Mouse (Mus musculus) kidney, adult 18-20 months (tissue): Measurements from ENCODE around the gene Fam234b.

ENCODE experiments used
- DNase-seq: peaks from one replicate; pipeline ENCODE4 v3.0.0; 2021

The Fam234b gene

DNA sequence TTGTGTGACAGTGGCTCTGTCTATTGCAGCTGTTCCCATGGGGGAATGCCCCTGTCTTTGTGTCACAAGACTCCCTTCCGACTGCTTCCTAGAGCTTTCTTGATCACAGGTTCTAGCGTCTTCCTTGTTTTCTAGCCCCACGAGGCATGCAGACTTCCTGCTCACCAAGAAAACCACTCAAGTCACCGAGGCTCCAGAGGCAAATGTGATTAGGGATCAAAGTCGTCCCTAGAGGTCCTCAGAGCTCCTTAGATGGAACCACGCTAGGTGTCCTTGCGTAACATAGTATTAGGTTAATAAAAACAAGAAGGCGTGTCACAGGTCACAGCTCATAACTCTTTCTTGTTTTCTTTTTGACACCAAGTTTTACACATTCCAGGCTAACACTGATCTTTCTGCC, 13.8 kb upstream of the Fam234b start:
- DNase-seq = no peak

DNA sequence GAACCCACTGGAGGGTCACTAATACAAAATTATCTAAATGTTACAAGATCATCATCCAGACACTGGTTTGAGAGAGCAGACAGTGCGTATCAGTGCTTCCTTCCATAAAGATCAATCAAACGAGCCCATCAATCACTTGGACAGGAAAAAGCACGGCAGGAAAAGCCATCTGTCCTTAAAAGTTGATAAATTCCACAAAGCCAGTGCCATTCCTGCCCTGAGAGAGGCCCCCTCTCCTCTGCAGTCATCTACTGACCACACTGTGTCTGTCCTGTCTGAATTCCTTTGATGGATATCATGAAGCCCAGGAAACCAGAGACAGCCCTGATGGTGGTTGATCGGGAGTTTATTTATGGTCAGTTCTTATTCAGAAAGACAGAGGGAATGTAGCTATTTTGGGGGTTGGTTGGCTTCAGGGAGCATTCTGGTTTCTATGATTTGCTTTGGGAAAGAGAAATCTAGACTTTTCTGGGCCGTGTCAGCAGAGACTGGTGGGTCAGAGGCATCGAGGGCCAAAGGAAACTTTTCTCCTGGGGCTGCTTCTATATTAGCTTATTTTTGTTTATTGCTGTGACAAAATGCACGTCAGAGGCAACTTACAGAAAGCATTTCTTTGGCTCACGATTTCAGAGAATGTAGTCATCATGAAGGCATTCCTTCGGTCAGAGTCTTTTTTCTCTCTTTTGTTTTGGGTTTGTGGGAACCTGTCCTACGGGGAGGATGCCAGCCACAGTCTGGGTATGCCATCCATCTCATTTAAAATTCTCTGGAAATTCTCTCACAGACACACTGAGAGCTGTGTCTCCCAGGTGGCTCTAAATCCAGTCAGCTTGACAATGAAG, 10.5 kb upstream of the Fam234b start:
- DNase-seq = no peak

DNA sequence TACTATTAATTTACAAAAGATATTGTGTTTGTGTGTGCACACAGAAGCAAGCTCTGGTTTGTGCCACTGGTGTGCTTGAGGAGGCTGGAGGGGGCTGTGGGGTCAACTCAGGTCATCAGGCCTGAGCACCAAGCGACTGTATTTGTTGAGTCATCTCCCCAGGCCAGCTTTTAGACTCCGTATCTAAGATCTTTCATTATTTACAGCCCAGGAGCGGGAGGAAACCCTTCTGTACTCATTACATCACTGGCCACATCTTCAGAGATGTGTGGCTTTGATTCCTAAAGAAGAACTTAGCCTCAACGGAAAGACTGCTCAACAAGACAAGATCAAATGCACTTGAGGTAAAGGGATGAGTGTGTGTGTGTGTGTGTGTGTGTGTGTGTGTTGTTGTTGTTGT, 9.1 kb upstream of the Fam234b start:
- no peak for DNase-seq

DNA sequence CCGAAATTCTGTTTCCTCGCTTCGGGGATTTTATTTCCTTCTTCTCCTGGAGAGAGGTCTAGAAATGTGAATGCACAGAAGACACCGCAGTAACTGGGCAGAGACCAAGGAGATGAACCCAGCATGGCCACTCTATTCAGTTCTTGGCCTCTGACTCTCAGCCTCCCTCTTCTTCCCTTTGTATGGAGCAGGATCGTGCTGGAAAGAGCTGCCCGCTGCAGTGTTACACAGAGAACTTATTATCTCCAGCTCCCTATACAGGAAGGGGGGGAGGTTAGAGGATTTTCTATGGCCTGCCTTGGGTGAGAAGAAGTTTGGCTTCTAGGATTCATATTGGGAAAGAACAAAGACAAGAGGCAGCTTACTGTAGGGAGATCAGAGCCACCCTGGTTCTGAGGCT, 7.7 kb upstream of the Fam234b start:
- DNase-seq = no peak

DNA sequence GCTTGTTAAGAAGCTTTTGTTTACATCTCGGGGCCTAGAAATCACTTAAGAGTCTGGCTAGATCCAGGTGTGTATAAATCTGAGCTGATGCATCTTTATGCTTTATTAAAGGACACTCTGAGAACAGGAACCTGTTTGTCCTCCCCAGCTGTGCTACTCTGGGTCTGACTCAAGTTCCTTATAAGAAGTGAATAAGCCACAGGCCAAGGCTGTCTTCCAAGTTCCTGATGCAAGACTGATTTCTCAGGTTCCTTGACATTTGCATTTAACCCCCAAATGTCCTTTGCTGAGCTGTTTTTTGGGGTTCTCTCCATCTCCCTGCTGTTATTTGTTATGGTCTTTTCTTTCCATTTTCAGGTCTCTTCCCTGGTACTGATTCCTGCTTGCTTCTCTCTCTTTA, 5.9 kb upstream of the Fam234b start:
- DNase-seq = no peak

DNA sequence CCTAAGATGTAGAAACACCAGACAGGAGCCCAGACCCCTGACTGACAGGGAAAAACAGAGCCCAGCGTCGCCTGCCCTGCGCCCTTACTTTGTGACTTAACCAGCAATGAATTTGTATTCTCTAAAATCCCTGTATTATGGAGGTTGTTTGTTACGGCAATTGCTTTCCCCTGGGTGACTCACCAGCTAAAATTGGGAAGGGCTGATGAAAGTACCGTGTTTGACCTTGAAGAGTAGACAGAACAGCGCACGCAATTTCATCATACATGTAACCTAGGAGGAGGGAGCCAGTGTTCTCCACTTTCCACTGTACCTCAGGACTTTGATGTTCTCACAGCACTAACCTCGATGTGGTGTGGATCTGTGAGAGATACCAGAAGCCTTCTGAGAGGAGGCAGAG, 4.8 kb upstream of the Fam234b start:
- DNase-seq = no peak

DNA sequence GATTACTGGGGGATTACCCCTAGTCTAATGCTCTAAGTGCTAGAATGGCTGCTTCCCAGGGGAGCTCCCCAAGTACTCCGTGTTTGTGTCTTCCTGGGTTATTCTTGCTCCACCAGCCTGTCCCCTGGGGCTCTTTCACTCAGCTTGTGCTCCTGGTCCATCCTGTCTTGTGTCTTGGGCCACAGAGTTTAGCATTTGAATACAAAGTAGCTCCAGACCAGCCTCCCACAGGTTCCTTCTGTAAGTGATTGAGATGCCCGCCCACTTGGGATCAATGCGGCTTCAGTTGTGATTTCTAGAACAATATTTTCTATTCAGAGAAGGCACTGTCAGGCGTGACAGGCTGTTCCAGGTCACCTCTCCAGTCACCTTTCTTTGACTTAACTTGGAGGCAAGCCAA, 4.0 kb upstream of the Fam234b start:
- no peak for DNase-seq

DNA sequence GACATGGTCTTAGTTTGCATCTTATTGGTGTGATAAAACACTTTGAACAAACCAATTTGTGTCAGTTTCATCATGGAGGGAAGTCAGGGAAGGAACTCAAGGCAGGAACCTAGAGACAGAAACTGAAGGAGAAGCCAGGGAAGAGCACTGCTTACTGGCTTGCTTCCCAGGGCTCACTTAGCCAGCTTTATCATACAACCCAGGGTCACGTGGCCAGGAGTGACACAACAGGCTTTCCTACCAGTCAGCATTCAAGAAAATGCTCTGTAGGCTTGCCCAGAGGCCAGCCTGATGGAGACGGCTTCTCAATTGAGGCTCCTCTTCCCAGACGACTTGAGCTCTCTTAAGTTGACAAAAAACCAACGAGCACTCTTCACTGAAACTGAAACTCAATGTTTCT, 2.9 kb upstream of the Fam234b start:
- no peak for DNase-seq

DNA sequence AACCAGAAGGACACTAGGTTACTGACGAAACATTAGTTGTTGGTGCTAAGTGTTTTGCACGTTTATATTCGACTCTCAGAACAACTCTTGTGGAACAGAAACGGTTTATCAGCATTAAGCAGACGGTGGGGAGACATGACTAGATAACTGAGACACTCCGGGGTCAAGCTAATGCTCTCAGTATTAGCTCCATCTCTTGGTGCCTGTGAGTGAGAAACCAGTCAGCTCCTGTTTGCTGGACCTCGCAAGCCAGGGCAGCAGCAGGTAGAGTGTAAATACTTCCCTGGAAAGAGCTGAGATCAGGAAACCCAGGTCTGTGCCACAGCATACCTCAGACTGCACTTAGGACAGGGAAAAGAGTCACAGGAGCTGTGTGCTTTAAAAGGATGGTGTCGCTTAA, 1.1 kb upstream of the Fam234b start:
- no peak for DNase-seq

DNA sequence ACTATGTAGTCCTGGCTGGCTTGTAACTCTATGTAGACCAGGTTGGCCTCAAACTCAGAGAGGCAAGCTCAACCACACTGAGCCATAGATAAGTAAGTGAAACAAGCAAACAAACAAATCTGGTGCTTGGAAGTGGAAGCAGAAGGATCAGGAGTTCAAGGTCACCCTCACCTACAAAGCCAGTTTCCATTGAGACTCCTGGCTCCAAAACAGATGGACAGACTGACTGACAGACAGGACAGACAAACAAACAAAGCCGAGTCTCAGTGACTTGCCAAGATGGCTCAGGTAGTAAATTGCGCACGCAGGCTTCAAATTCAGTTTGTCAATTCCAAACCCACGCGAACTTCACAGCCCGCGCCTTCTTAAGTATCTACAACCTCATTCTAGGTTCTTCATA, 331 bp upstream of the Fam234b start:
- DNase-seq = no peak

DNA sequence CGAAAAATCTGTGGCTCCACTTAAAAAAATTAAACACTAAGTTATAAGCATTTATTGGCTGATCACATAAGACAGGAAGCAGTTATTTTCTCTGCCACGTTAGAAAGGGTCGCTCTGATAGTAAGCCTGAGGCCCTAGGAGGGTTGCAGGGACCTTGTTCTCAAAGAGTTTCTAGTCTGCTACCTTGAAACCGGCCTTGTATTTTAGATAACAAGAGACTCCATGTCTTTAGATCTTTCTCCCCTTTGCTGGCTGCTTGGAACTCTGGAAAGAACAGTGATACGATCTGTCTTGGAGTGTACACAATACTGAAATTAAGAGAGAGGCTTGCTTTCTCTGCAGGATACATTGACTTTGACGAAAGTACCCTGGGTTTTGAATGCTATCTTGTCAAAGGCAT, 949 bp downstream of the Fam234b start:
- no peak for DNase-seq

DNA sequence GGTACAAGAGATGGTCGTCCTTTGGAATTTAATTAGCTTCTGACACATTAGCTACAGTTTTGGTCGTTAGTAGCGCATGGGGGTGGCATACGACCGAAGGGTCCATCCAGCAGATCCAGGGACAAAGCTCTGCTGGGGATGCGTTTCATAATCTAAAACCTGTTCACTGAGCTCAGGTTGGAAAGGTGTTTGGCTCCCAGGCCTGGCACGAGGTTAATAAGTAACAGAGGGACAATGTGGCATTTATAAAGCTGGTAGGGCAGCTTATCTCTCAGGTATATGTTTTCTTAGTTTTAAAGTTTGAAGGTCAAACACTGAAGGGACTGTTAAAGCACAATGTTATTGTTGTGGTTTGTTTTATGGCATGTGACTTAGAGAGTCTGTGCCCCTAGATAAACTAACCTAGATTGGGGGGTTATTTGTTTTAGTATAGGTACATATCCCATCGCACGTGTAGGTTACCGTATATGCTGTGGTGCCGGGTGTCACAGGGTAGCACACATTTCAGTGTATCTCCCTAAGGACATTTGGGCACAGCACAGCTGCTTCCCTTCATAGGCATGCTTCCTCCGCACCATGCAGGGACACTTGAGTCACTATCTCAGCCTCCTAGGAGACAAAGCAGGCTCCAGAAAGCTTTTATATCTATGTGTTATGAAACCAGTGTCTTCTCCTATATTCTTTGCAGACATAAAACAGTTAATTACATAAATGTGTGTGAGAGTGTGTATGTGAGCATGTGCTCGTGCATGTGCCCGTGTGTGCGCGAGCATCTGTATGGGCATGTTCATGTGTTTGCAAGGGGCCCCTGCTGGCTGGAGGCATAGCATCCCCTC, 2.6 kb downstream of the Fam234b start:
- peak; percentile 46 for DNase-seq

DNA sequence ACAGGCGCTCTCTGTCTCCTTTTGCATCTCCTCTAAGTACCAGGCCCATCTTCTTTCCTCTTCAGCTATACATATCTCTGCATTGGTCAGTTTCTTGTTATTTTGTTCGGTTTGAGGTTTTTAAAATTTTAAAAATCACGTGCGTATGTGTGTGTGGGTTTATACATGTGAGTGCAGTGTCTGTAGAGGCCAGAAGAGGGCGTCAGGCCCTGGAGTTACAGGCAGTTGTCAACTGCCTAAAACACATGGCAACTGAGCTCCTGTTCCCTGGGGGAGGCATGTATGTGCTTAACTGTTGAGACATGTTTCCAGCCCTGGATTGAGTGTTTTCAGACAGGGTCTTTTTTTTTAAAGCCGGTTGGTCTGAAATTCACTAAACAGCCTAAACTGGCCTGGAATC, 4.9 kb downstream of the Fam234b start:
- DNase-seq = no peak

DNA sequence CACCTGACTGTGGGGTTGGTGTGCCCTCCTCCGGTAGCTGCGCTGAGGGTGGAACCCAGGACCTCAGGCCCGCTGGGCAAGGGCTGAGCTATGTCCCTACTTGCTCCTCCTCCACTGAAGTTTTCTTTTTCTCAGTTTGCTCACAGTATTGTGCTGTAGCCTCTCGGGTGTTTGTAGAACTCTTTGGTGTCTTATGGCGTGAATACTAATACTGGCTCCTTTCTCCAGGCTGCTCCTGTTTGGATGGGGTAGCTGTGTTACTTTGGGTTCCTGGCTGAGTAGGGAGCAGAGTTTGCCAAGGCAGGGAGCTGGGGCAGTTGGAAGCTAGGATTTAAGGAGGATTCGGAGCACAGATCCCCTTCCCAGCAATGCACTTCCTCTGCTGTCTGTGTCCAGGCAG, 6.0 kb downstream of the Fam234b start:
- DNase-seq = no peak

DNA sequence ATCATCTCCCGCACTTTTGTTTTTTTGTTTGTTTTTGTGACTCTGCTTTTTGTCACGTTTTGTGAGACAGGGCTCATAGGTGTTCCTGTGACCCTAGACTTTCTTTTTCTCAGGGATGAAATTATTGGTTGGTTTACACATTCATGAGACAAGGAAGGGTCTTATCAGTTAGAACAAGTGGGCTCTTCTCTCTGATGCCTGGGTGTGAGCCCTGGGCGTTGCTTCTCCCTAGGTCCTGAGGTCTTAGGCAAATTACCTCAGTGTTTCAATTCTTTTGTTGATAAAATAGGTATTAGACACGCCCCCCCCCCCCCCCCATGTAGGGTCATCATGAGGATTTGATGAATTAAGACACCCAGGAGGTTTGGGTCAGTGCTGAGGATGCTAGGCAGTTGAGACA, 7.1 kb downstream of the Fam234b start:
- no peak for DNase-seq

DNA sequence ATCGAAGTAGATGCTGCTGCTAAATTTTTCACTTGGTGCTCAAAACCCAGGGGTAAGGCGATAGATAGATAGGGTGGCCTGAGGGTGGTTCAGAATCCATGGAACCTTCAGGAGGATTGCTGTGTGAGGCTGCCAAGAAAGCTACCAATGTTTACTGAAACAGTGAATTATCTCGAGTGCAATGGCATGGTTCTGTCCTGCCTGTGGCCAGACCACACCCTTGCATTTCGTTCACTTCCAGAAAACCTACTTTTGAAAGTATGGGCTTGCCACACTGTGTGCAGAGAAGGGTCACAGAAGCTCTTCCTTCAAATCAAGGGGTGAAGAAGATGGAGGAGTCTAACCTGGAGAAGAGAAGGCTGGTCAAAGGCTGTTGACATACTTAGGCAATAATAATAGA, 8.0 kb downstream of the Fam234b start:
- DNase-seq = no peak

DNA sequence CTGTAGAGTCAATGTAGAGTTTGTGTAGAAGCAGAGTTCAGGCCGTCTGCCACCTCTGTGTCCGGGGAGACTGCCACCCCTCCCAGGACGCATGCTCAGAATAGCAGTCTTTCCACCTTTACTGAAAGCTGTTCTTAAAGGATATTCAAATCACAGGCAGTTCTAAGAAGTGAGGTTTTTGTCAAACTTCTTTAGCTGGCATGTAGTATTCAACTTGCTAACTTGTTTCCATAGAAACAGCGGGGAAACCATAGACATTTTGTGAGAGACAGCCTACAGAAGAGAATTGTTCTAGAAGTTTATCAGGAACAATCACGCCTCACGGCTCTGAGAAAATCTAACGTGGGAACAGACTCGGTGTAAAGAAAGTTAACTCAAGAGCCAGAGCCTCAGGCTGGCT, 9.1 kb downstream of the Fam234b start:
- no peak for DNase-seq

DNA sequence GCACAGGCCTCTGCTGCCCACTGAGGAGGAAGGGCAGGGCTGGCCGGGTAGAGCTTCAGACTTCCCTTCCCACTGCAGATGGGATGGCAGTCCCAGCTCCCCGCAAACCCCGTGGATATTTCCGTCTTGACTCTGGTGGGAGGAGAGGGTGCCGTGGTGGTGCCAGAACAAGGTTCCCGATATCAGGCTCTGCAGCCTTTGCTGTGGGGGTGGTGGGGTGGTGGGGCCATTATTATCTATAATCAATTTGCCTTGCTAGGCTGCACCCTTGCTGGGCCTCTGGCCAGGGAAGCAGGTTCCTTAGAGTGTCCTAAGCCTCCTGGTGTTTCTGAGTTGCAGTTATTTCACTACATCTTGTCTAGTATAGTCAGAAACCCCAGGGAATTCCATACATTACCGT, 13.4 kb downstream of the Fam234b start:
- no peak for DNase-seq

DNA sequence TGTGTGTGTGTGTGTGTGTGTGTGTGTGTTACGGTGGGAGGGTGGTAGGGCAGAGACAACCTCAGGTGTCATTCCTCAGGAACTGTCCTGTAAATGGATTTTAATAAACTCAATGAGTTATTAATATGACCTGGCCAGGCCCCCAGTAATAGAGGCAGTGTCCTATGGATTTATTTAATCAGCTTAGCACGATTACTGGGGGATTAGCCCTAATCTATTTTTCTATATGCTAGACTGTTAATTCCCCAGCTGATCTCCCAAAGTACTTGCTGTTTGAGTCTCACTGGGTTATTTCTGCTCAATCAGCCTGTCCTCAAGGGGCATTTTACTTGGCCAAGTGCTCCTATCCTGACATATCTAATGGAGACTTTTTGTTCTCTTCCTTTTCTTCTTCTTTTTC, 14.9 kb downstream of the Fam234b start:
- no peak for DNase-seq

DNA sequence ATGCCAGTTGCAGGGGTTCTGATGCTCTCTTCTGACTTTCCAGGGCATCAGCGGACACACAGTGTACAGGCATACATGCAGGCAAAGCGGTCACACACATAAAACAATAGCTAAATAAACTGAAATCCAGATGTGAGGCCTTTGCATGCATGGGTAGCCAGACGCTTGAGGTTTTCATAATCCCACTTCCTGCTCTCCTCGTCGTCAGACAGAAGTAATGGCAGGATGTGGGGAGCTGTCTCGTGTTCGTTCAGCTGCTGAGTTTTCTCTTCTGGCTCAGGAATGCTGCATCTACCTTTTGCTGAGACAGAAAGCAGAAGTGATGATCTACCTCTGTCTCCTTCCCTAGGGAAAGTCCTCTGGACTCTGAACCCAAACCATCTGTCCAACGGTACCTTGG, 20.6 kb downstream of the Fam234b start:
- DNase-seq = no peak

DNA sequence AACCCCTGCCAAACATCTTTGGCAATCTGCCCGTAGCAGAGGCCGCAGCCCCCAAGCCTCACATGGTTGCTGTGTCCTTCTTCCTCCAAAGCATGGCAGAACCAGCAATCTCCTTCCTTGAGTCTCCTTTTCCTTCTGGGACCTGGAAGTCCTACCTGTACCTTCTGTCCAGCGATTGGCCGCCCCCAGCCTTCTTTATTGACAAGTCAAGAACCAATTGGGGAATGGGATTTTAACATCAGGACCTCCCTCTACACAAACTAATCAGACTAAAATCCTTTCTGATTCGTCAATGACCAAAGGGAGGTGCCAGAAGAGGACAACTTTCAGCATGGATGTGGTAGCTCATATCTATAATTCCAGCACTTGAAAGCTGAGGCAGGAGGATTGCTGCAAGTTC, 22.1 kb downstream of the Fam234b start:
- DNase-seq = no peak

DNA sequence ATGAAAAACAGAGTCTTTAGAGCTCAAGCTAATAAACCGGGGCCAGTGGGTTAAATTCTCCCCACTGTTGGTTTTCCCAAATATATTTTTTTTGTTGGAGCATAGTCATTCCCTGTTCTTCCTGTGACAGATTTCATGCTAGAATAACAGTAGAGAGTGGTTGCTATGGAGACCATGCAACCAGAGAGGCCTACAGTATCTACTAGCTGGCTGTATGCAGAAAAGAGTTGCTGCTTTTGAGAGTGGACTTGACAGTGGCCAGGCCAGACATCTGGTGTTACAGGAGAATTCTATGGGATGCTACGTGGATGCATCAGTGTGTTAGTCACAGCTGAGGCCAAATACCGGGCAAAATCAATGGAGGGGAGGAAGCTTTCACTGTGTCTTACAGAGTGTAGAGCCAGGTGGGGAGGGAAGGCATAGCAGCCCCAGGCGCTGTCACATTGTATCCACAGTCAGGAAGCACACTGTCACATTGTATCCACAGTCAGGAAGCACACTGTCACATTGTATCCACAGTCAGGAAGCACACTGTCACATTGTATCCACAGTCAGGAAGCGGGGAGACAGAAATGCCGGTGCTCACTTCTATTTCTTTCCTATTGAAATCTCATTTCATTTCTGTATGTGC, 26.1 kb downstream of the Fam234b start:
- no peak for DNase-seq

DNA sequence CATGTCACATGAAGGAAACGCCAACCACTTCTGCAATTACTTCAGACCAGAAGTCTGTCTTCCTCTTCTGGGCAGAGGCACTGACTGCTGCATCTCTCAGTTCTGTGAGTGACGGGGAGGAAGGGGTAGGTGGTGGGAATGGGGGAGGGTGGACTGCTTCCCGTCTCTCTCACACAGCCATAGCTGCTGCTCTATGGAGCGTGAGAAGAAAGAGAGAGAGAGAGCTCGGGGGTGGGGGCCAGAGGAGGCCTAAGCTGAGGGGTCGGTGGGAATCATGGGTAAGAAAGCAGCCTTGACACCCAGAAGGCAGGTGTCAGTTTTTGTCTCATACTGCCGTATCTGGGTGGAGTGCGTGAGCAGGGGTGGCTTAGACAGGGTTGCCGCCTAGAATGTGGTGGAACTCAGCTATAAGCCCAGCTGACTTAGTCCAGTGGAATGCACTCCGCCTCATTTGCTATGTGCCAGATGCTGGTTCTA, 30.7 kb downstream of the Fam234b start:
- DNase-seq = no peak

DNA sequence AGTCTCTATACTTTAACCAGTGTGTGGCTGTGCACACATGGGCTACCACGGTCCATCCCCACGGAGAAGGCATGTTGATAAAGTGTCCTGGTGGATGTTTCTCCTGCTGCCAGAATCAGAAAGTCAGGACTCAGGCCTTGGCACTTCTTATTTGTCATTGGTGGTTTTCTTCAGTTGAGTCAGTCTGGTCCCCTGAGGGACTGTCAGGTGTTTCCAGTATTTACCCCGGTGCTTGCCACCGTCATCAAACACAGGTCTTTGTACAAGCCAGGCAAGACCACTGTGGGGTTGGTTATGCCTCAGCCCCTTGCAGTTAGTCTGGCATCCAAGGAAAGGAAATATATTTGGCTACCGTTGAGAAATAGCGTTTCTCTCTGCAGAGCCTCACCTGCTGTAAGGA, 32.8 kb downstream of the Fam234b start:
- no peak for DNase-seq
